Mouse (Mus musculus): ENCODE measurements at regions not wholly inside any gene's neighbourhood (a gene's known extent, or its start where the extent isn't known, plus 50 kb on each side); places are given as distances from the start of the nearest gene placed in this dataset.

GRCm38 (mm10) chr16:24134486-24135050 lies 145.9 kb upstream of the Bcl6 start:
- TF ChIP-seq GATA1 (IDR thresholded peaks at IDR 0.05; ENCODE audit: borderline replicate concordance, low read length) (no peak), FLI1 (IDR thresholded peaks at IDR 0.05; ENCODE audit: low read length) (no peak)
